Mouse (Mus musculus) activated CD4-positive, CD25-positive, alpha-beta regulatory T cell, adult 4 months (primary cell): ENCODE data around the gene Pdzd2. TPM values are rescaled to one million over a fixed set of nuclear protein-coding genes. Genes with fewer than 3 reads are reported as not detected.

Experiments used
- ATAC-seq: one replicate; pipeline ENCODE4 v1.8.0; 2017
- polyA plus RNA-seq, 2 experiments: library from polyadenylated mRNA; unstranded; fragments of 100-300 nt; shearing (Covaris generic); gene quantifications; one replicate each; pipeline ENCODE4 v1.2.1; 2017

The Pdzd2 gene
- polyA plus RNA-seq: under 1 TPM; 0.17 to 0.26 TPM

- ATAC-seq: no peak
Observed at GRCm38 (mm10) chr15:12739277-12740247, at the start of gene Pdzd2. Gene Pdzd2, minus strand, starts transcription at chr15:12739924.

- ATAC-seq: no peak
Observed at GRCm38 (mm10) chr15:12789406-12789867, 49.7 kb upstream of the Pdzd2 start.

GRCm38 (mm10) chr15:12788536-12788935, 48.8 kb upstream of the Pdzd2 start:
- ATAC-seq: no peak

- no peak for ATAC-seq
Observed at GRCm38 (mm10) chr15:12781729-12782326, 42.1 kb upstream of the Pdzd2 start.

- no peak for ATAC-seq
Observed at GRCm38 (mm10) chr15:12781296-12781695, 41.6 kb upstream of the Pdzd2 start.

GRCm38 (mm10) chr15:12774149-12774753, 34.5 kb upstream of the Pdzd2 start:
- ATAC-seq: no peak

GRCm38 (mm10) chr15:12770958-12771357, 31.2 kb upstream of the Pdzd2 start:
- no peak for ATAC-seq

GRCm38 (mm10) chr15:12766848-12767247, 27.1 kb upstream of the Pdzd2 start:
- ATAC-seq: no peak

- no peak for ATAC-seq
Observed at GRCm38 (mm10) chr15:12763147-12763546, 23.4 kb upstream of the Pdzd2 start.

- no peak for ATAC-seq
Observed at GRCm38 (mm10) chr15:12762258-12762913, 22.7 kb upstream of the Pdzd2 start.

GRCm38 (mm10) chr15:12760747-12761146, 21.0 kb upstream of the Pdzd2 start:
- no peak for ATAC-seq

- no peak for ATAC-seq
Observed at GRCm38 (mm10) chr15:12758461-12758860, 18.7 kb upstream of the Pdzd2 start.

- ATAC-seq: no peak
Observed at GRCm38 (mm10) chr15:12757757-12758156, 18.0 kb upstream of the Pdzd2 start.

- no peak for ATAC-seq
Observed at GRCm38 (mm10) chr15:12753201-12753600, 13.5 kb upstream of the Pdzd2 start.

- no peak for ATAC-seq
Observed at GRCm38 (mm10) chr15:12750963-12751362, 11.2 kb upstream of the Pdzd2 start.

- ATAC-seq: no peak
Observed at GRCm38 (mm10) chr15:12749549-12750301, 10.0 kb upstream of the Pdzd2 start.

- ATAC-seq: no peak
Observed at GRCm38 (mm10) chr15:12742117-12742906, 2.6 kb upstream of the Pdzd2 start.

- no peak for ATAC-seq
Observed at GRCm38 (mm10) chr15:12738301-12739093, 1.2 kb downstream of the Pdzd2 start.

GRCm38 (mm10) chr15:12735208-12735607, 4.5 kb downstream of the Pdzd2 start:
- ATAC-seq: no peak

- no peak for ATAC-seq
Observed at GRCm38 (mm10) chr15:12734221-12734620, 5.5 kb downstream of the Pdzd2 start.
